Mouse (Mus musculus) forelimb bud, embryonic 11.5 days (tissue): ENCODE data around the gene Tpd52l2.

Source experiments
- DNase-seq: peaks from one replicate; pipeline ENCODE4 v3.0.0-alpha.2; 2012; ENCODE audit warnings: low read depth, low spot score

Gene Tpd52l2

GRCm38 (mm10) chr2:181496831-181497547 lies at the start of gene Tpd52l2:
Tpd52l2 (plus strand) TSS chr2:181497142.
- DNase-seq: peak; percentile 96

- no peak for DNase-seq
Measured at GRCm38 (mm10) chr2:181452181-181452580, 44.8 kb upstream of the Tpd52l2 start.

- no peak for DNase-seq
Measured at GRCm38 (mm10) chr2:181453274-181453673, 43.7 kb upstream of the Tpd52l2 start.

GRCm38 (mm10) chr2:181455899-181456298 lies 41.0 kb upstream of the Tpd52l2 start:
- no peak for DNase-seq

GRCm38 (mm10) chr2:181457831-181458230 lies 39.1 kb upstream of the Tpd52l2 start:
- no peak for DNase-seq

- DNase-seq: peak; percentile 16
Measured at GRCm38 (mm10) chr2:181458411-181459152, 38.4 kb upstream of the Tpd52l2 start.

GRCm38 (mm10) chr2:181459153-181459672 lies 37.7 kb upstream of the Tpd52l2 start, which contains the start of gene Zbtb46:
Zbtb46 (minus strand) TSS chr2:181459426.
- DNase-seq: peak; percentile 58

- DNase-seq: peak; percentile 46
Measured at GRCm38 (mm10) chr2:181459673-181460621, 37.0 kb upstream of the Tpd52l2 start.

- DNase-seq: no peak
Measured at GRCm38 (mm10) chr2:181461536-181462100, 35.3 kb upstream of the Tpd52l2 start.

- no peak for DNase-seq
Measured at GRCm38 (mm10) chr2:181462604-181463003, 34.3 kb upstream of the Tpd52l2 start.

GRCm38 (mm10) chr2:181463008-181463738 lies 33.8 kb upstream of the Tpd52l2 start:
- no peak for DNase-seq

GRCm38 (mm10) chr2:181465423-181465822 lies 31.5 kb upstream of the Tpd52l2 start:
- no peak for DNase-seq

GRCm38 (mm10) chr2:181470285-181470684 lies 26.7 kb upstream of the Tpd52l2 start:
- no peak for DNase-seq

- DNase-seq: no peak
Measured at GRCm38 (mm10) chr2:181471246-181471645, 25.7 kb upstream of the Tpd52l2 start.

GRCm38 (mm10) chr2:181472256-181472827 lies 24.6 kb upstream of the Tpd52l2 start:
- DNase-seq: no peak

- DNase-seq: no peak
Measured at GRCm38 (mm10) chr2:181483120-181483519, 13.8 kb upstream of the Tpd52l2 start.

GRCm38 (mm10) chr2:181483562-181484318 lies 13.2 kb upstream of the Tpd52l2 start:
- no peak for DNase-seq

- DNase-seq: no peak
Measured at GRCm38 (mm10) chr2:181484456-181485233, 12.3 kb upstream of the Tpd52l2 start.

- DNase-seq: no peak
Measured at GRCm38 (mm10) chr2:181485741-181486140, 11.2 kb upstream of the Tpd52l2 start.
